Mouse (Mus musculus) heart, adult 2 months (tissue): ENCODE measurements around the gene Plekhg6. TPM values are rescaled to one million over a fixed set of nuclear protein-coding genes. Genes with fewer than 3 reads are reported as not detected.

ENCODE experiments used
- DNase-seq, 2 experiments: peaks; one replicate each; pipeline ENCODE4 v3.0.0; 2021
- H3K27ac ChIP-seq: fragments of 200-600 bp; 2 replicates; pipeline ENCODE4 v1.8.1; 2022
- H3K27me3 ChIP-seq: fragments of 200-500 bp; 2 replicates; pipeline ENCODE4 v1.6.1; 2012; ENCODE audit warnings: mild to moderate bottlenecking, low read length, inconsistent platforms, mixed read lengths; ENCODE audit not compliant: control insufficient read depth, insufficient read depth
- H3K36me3 ChIP-seq: fragments of 200-500 bp; 2 replicates; pipeline ENCODE4 v1.6.1; 2012; ENCODE audit warnings: low read length, inconsistent platforms; ENCODE audit not compliant: control insufficient read depth, insufficient read depth
- H3K4me1 ChIP-seq: fragments of 200-500 bp; 2 replicates; pipeline ENCODE4 v1.6.1; 2011; ENCODE audit warnings: low read length; ENCODE audit not compliant: control insufficient read depth, insufficient read depth
- H3K4me3 ChIP-seq: fragments of 200-600 bp; 2 replicates; pipeline ENCODE4 v1.8.1; 2022
- H3K79me2 ChIP-seq: fragments of 200-500 bp; replicated peaks from 2 replicates; pipeline ENCODE4 v1.6.1; 2012; ENCODE audit warnings: mild to moderate bottlenecking, inconsistent platforms, low read length, moderate library complexity, mixed read lengths; ENCODE audit not compliant: control insufficient read depth, insufficient read depth
- H3K9ac ChIP-seq: fragments of 200-500 bp; 2 replicates; pipeline ENCODE4 v1.6.1; 2012; ENCODE audit warnings: low read depth, mild to moderate bottlenecking, control low read depth, inconsistent platforms, low read length, mixed read lengths
- CTCF ChIP-seq: fragments of 200-600 bp; IDR thresholded peaks from 2 replicates; pipeline ENCODE4 v1.8.1; 2022; ENCODE audit warnings: antibody characterized with exemption, mild to moderate bottlenecking, moderate library complexity
- EP300 ChIP-seq: fragments of 200-500 bp; IDR thresholded peaks from 2 replicates; pipeline ENCODE4 v1.6.1; 2011; ENCODE audit warnings: low read depth, low read length, control low read depth; ENCODE audit not compliant: insufficient read depth
- POLR2A ChIP-seq: fragments of 200-500 bp; IDR thresholded peaks from 2 replicates; pipeline ENCODE4 v1.6.1; 2011; ENCODE audit warnings: mild to moderate bottlenecking, low read depth, low read length, control low read depth; ENCODE audit not compliant: insufficient read depth
- WGBS: fragments of 180-500 bp; shearing (Covaris S2); methylation state at CpG from one replicate; pipeline ENCODE4 v1.1.7; 2018; 5-methylcytosine and 5-hydroxymethylcytosine counted together
- intact Hi-C: fragments of 180-260 bp; cut with DNase I; formaldehyde crosslinking; loops from one replicate; pipeline ENCODE4 v1.15.1; 2025
- polyA plus RNA-seq: library from polyadenylated mRNA; depleted of rRNA; stranded (reverse); fragments of >200 nt; gene quantifications from 2 replicates; pipeline ENCODE4 v1.2.3, GENCODE M21; 2012
- total RNA-seq, 2 experiments: library from RNA; stranded (reverse); gene quantifications; 2 replicates each; pipeline ENCODE4 v1.2.3; 2021

Gene Plekhg6
- total and polyA plus RNA-seq, 3 experiments = 0.08 to 0.14 TPM; not detected in 1

- DNase-seq = peak in 1 of 2 experiments; percentile 66
- 18% methylated on average over 20 of the region's 20 CpGs for WGBS
- peaks cover 30% of the 10 kb centered on the region for H3K4me1 ChIP-seq
These were observed 30.2 kb downstream of the Plekhg6 start for GRCm38 (mm10) chr6:125350231-125350994.

GRCm38 (mm10) chr6:125349575-125350230 lies 30.9 kb downstream of the Plekhg6 start:
- no peaks in the 10 kb centered on the region for H3K27me3 ChIP-seq
- H3K36me3 ChIP-seq = no peaks in the 10 kb centered on the region; the same call in 1 of the 2 replicates
- WGBS = 1% methylated on average over 27 of the region's 27 CpGs
- peak overlapping the region; percentile 71 for H3K4me3 ChIP-seq
- TF ChIP-seq CTCF (no peak), EP300 (peak; percentile 75; the same call in 1 of the 2 replicates), POLR2A (peak; percentile 72)
- peak; percentile 79 to 84 for DNase-seq
- intact Hi-C loops = loop anchor here (2.0 kb wide), 1 partner anchor 19 kb away; no protein-coding TSS in a partner anchor
- peak overlapping the region; percentile 98 for H3K27ac ChIP-seq
- H3K9ac ChIP-seq = peak overlapping the region; percentile 83
- H3K4me1 ChIP-seq = peaks cover 24% of the 10 kb centered on the region
- H3K79me2 ChIP-seq = no peaks in the 10 kb centered on the region

More at GRCm38 (mm10) chr6:125350231-125350994, 30.2 kb downstream of the Plekhg6 start:
- peak overlapping the region; percentile 98 for H3K27ac ChIP-seq
- no peaks in the 10 kb centered on the region for H3K79me2 ChIP-seq
- intact Hi-C loops = no loop called here
- H3K4me3 ChIP-seq = peak overlapping the region; percentile 71
- H3K27me3 ChIP-seq = no peaks in the 10 kb centered on the region
- H3K9ac ChIP-seq = peak overlapping the region; percentile 83
- no peaks in the 10 kb centered on the region; the same call in 1 of the 2 replicates for H3K36me3 ChIP-seq
- TF ChIP-seq CTCF (no peak), POLR2A (0 out of 2 replicates have a peak, but pooled peaks have one; percentile 14)

GRCm38 (mm10) chr6:125348721-125349574 lies 31.6 kb downstream of the Plekhg6 start, which contains the start of gene Tnfrsf1a:
Gene Tnfrsf1a (plus strand): TSS chr6:125349362.
- 15% methylated on average over 22 of the region's 22 CpGs for WGBS
- intact Hi-C loops = loop anchor here (2.0 kb wide), 1 partner anchor 18 kb away; no protein-coding TSS in a partner anchor
- H3K79me2 ChIP-seq = no peaks in the 10 kb centered on the region
- peak within 1 kb of the TSS; percentile 83 for H3K9ac ChIP-seq
- H3K36me3 ChIP-seq = no peaks in the 10 kb centered on the region; the same call in 1 of the 2 replicates
- H3K27me3 ChIP-seq = no peaks in the 10 kb centered on the region
- H3K4me1 ChIP-seq = peaks cover 28% of the 10 kb centered on the region
- DNase-seq = peak in 1 of 2 experiments; percentile 60
- peak within 1 kb of the TSS; percentile 71 for H3K4me3 ChIP-seq
- H3K27ac ChIP-seq = peak within 1 kb of the TSS; percentile 98
- TF ChIP-seq EP300 = no peak
- TF ChIP-seq CTCF = no peak
- no peak for TF ChIP-seq POLR2A

- Histone ChIP-seq H3K9ac (no peak overlapping the region), H3K4me3 (no peak overlapping the region), H3K36me3 (no peaks in the 10 kb centered on the region), H3K27me3 (no peaks in the 10 kb centered on the region), H3K4me1 (peaks cover 9% of the 10 kb centered on the region), H3K79me2 (no peaks in the 10 kb centered on the region), H3K27ac (no peak overlapping the region)
- no peak for DNase-seq
- no peak for TF ChIP-seq POLR2A
- no peak for TF ChIP-seq CTCF
- no peak for TF ChIP-seq EP300
- WGBS = 81% methylated on average over 2 of the region's 2 CpGs
- intact Hi-C loops = no loop called here
These were observed 34.6 kb downstream of the Plekhg6 start for GRCm38 (mm10) chr6:125346029-125346428.

GRCm38 (mm10) chr6:125345625-125346024 lies 35.0 kb downstream of the Plekhg6 start:
- H3K27me3 ChIP-seq = no peaks in the 10 kb centered on the region
- WGBS = 79% methylated on average over 1 of the region's 1 CpGs
- H3K4me1 ChIP-seq = peaks cover 11% of the 10 kb centered on the region
- no peak overlapping the region for H3K9ac ChIP-seq
- no peak for DNase-seq
- TF ChIP-seq EP300 (no peak), CTCF (no peak), POLR2A (no peak)
- no peaks in the 10 kb centered on the region for H3K36me3 ChIP-seq
- no peak overlapping the region for H3K27ac ChIP-seq
- H3K79me2 ChIP-seq = no peaks in the 10 kb centered on the region
- H3K4me3 ChIP-seq = no peak overlapping the region
- intact Hi-C loops = no loop called here
